Mouse (Mus musculus) cerebellum, adult 18-20 months (tissue): Measurements from ENCODE around the gene Ranbp9.

Experiments
- DNase-seq, 2 experiments: peaks; one replicate each; pipeline ENCODE4 v3.0.0; 2021

Gene Ranbp9

DNA sequence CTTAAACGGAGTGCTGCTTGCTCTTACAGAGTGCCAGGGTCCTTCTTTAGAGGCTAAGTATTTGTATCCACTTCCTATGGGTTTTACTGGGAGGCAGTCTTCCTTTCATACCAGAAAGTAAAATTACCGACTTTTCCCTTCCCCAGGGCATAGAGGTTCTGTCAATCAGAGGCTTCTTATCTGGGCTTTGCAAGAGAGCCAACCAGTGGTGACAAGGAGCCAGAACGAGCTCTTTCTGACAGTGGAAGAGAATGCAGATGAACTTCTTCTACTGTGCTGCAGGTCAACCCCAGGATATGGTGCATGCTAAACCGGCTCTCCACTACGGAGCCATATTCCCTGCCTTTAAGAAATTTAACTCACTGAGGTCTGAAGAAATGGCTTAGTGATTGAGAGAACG lies 120.5 kb downstream of the Ranbp9 start:
- no peak for DNase-seq

DNA sequence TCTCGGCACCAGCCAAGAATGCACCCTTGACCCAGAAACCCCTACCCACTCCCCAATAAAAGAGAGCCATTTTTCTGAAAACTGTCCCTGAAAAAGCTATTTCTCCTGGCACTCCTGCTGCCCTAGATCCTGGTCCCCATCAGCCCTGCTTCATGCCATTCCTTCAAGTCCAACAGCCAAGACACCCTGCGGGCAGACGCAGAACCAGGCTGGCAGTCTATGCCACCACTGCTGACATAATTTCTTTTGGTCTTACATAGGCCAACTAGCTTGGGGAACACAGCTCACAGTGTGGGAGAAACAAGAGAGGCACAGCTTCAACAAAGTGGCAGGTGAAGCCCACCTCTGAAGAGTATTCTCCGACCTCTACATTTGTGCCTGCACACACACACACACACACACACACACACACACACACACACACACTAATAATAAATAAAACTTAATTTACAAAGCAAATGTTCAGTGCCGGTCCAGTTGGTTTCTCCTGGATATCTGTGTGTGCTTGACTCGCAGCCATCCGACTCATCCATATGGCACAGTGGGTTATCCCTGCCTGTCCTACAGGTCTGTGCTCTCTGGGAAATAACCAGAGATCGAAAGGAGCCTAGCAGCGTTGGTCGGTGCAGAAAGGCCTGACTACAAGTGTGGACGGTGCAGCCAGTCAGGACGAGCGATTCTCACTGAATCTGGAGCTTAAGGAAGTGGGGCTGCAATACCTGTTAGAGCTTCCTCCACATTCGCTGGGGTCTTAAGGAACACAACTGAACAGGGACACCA lies 124.5 kb downstream of the Ranbp9 start:
- DNase-seq = peak; percentile 55 to 63

DNA sequence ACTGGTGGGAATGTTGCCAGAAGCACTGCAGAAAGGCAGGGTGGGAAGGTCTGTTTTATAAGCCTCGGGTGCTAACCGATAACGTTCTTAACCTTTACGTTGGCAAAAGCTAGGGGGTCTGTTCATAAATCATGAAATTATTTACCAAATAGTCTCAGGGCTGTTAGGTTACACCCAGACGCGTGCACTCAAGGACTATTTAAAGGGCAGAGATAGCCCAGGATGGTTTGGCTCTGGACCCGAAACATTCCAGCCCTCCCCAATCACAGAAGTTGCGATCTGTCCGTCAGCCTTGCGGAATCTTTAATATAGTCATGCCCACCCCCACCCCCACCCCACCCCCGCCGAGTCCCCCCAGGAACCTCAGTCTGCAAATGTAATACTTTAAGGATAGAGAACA lies 126.7 kb downstream of the Ranbp9 start:
- DNase-seq = no peak

DNA sequence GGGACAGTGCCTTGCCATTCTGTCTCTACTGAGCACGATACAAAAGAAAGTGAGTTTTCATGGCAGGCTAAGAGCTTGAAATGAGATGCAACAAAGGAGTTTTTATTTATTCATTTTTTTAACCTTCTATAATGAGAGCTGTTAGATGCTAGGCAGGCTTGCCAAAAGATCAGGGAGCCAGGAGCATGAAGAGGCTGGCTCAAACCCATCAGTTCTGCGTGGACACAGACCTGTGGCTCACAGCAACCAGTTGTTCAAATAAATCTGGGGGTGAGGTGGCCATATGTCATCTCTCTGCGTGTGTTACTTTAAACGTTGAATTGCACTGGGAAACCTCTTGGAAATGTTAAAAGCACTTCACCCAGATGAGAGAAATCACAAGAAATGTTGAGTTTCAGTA lies 127.7 kb downstream of the Ranbp9 start:
- DNase-seq = peak; percentile 33 to 43
